Comparison of ENCODE assay signal across 9 mouse cellular contexts in the genomic region with DNA sequence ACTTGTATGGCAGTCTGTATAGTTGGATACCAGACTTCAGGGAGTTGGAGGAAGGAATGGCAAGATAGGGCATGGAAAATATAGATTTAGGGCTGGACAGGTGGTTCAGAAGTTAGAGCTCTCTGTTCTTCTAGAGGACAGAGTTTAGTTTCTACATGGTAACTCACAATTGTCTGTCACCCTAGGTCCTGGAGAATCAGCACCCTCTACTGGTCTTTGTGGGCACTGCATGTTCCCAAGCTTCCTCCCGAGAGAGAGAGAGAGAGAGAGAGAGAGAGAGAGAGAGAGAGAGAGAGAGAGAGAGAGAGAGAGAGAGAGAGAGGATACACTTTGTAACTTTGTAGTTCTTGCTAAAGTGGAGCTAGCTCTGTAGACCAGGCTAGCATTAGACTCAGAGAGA. TPM values are rescaled to one million over a fixed set of nuclear protein-coding genes. Genes with fewer than 3 reads are reported as not detected.
DNase-seq lines count a peak whose midpoint lies in the region; ATAC-seq and TF ChIP-seq lines count a peak whose summit lies in the region.
"Had no signal": no experiment of that assay in that cellular context is flagged by ENCODE, and none has a peak within 500 bp of the region (broad histone marks: within the 10 kb centered on the region; RNA-seq: fewer than 3 reads in every experiment).

No protein-coding gene starts in this region.

- no peaks in the 10 kb centered on the region for H3K27me3 ChIP-seq in intestine, postnatal 0 days (replicated peaks; ENCODE audit: control insufficient read depth, insufficient read depth, low read length)
- no peaks in the 10 kb centered on the region for H3K27me3 ChIP-seq in intestine, embryonic 16.5 days (replicated peaks; ENCODE audit: control insufficient read depth, insufficient read depth, low read length)
- no peaks in the 10 kb centered on the region for H3K27me3 ChIP-seq in limb, embryonic 14.5 days (ENCODE audit: control insufficient read depth, insufficient read depth, low read length)
- H3K27me3 ChIP-seq: embryonic facial prominence, embryonic 13.5 days had no signal

- no peak overlapping the region for H3K4me2 ChIP-seq in intestine, postnatal 0 days (replicated peaks; ENCODE audit: low read depth)
- H3K4me2 ChIP-seq in intestine, embryonic 16.5 days (ENCODE audit: low read depth, low read length): no peak overlapping the region
- no peak overlapping the region for H3K4me2 ChIP-seq in limb, embryonic 14.5 days (replicated peaks; ENCODE audit: low read depth, low read length, severe bottlenecking)
- H3K4me2 ChIP-seq: embryonic facial prominence, embryonic 13.5 days had no signal

- DNase-seq in adrenal gland, adult (ENCODE audit: inconsistent age in 2 of 2, low spot score in 1 of 2): peak; percentile 15 to 74
- peak; percentile 82 for DNase-seq in embryo, embryonic 10.5 days (ENCODE audit: low spot score)
- DNase-seq in kidney, adult 9 months: peak; percentile 83
- peak; percentile 47 for DNase-seq in limb, embryonic 14.5 days (ENCODE audit: low spot score)
- peak; percentile 75 to 82 for DNase-seq in right cerebral cortex, adult 2 months (ENCODE audit: low spot score in 2 of 2)
- no peak for DNase-seq in adipocyte (ENCODE audit: low spot score)

- no peak for ATAC-seq in intestine, postnatal 0 days
- ATAC-seq in intestine, embryonic 16.5 days: no peak
- ATAC-seq in limb, embryonic 14.5 days (ENCODE audit: low FRiP score, low read depth): no peak

- no peaks in the 10 kb centered on the region for H3K4me1 ChIP-seq in intestine, postnatal 0 days (replicated peaks; ENCODE audit: control insufficient read depth, insufficient read depth, low read length)
- no peaks in the 10 kb centered on the region for H3K4me1 ChIP-seq in intestine, embryonic 16.5 days (ENCODE audit: control insufficient read depth, insufficient read depth, low read length)
- H3K4me1 ChIP-seq in limb, embryonic 14.5 days (ENCODE audit: control insufficient read depth, insufficient read depth, low read length): peaks cover 7% of the 10 kb centered on the region; the same call in 1 of the 2 replicates

- no peak for TF ChIP-seq POLR2A in limb, embryonic 14.5 days (IDR thresholded peaks at IDR 0.05; ENCODE audit: borderline replicate concordance, extremely low read depth, insufficient read depth, insufficient read length)

- 13% methylated on average over 1 of the region's 1 CpGs for WGBS in intestine, postnatal 0 days
- WGBS in intestine, embryonic 16.5 days: 0% methylated on average over 1 of the region's 1 CpGs
- WGBS in limb, embryonic 14.5 days: 0% methylated on average over 1 of the region's 1 CpGs

- H3K4me3 ChIP-seq in intestine, postnatal 0 days (ENCODE audit: low read depth, low read length): no peak overlapping the region
- H3K4me3 ChIP-seq in intestine, embryonic 16.5 days (ENCODE audit: low read length): no peak overlapping the region
- H3K4me3 ChIP-seq in limb, embryonic 14.5 days (replicated peaks; ENCODE audit: low read length): no peak overlapping the region
- H3K4me3 ChIP-seq: embryonic facial prominence, embryonic 13.5 days had no signal

- H3K9ac ChIP-seq in intestine, postnatal 0 days (ENCODE audit: low read depth, low read length): no peak overlapping the region
- no peak overlapping the region for H3K9ac ChIP-seq in intestine, embryonic 16.5 days (ENCODE audit: low read depth, low read length)
- no peak overlapping the region for H3K9ac ChIP-seq in limb, embryonic 14.5 days (ENCODE audit: low read depth, low read length, severe bottlenecking)
- H3K9ac ChIP-seq: embryonic facial prominence, embryonic 13.5 days had no signal

- no peaks in the 10 kb centered on the region for H3K36me3 ChIP-seq in intestine, postnatal 0 days (ENCODE audit: control insufficient read depth, insufficient read depth)
- no peaks in the 10 kb centered on the region for H3K36me3 ChIP-seq in intestine, embryonic 16.5 days (ENCODE audit: control insufficient read depth, insufficient read depth, low read length)
- H3K36me3 ChIP-seq in limb, embryonic 14.5 days (ENCODE audit: control insufficient read depth, insufficient read depth, low read length): no peaks in the 10 kb centered on the region
- H3K36me3 ChIP-seq: embryonic facial prominence, embryonic 13.5 days had no signal

- TF ChIP-seq CTCF in intestine, postnatal 0 days (IDR thresholded peaks at IDR 0.05; ENCODE audit: low read depth): peak; percentile 72

- no peak overlapping the region for H3K27ac ChIP-seq in intestine, postnatal 0 days (ENCODE audit: low read depth, low read length)
- no peak overlapping the region for H3K27ac ChIP-seq in intestine, embryonic 16.5 days (ENCODE audit: low read length)
- no peak overlapping the region for H3K27ac ChIP-seq in limb, embryonic 14.5 days (replicated peaks; ENCODE audit: low read depth, low read length)
- H3K27ac ChIP-seq: embryonic facial prominence, embryonic 13.5 days had no signal

- no peaks in the 10 kb centered on the region for H3K9me3 ChIP-seq in intestine, postnatal 0 days (ENCODE audit: control insufficient read depth)
- 0 out of 2 replicates have a peak, but pooled peaks cover 2% of the 10 kb centered on the region for H3K9me3 ChIP-seq in intestine, embryonic 16.5 days (ENCODE audit: control insufficient read depth, low read length)
- H3K9me3 ChIP-seq in limb, embryonic 14.5 days (ENCODE audit: control insufficient read depth, low read length): no peaks in the 10 kb centered on the region

RNA-seq across cellular contexts. Expression of a gene that starts 5.1 kb away (rescaled TPM):
- polyA plus RNA-seq in intestine, postnatal 0 days (2015; fragmentation: Nextera tagmentation; extraction: Ambion mirVana): not detected in 2 replicates
- polyA plus RNA-seq in intestine, embryonic 16.5 days (2015; fragmentation: Nextera tagmentation; extraction: Ambion mirVana): not detected in 2 replicates
- polyA plus RNA-seq in limb, embryonic 14.5 days (2012; rRNA removed): not detected in 2 replicates
- polyA plus RNA-seq in limb, embryonic 14.5 days (2014; fragmentation: Nextera tagmentation; extraction: Ambion mirVana): not detected in 2 replicates
- polyA plus RNA-seq: embryonic facial prominence, embryonic 13.5 days had no signal
